Mouse (Mus musculus): ENCODE measurements around the gene Rab17.

The Rab17 gene

DNA sequence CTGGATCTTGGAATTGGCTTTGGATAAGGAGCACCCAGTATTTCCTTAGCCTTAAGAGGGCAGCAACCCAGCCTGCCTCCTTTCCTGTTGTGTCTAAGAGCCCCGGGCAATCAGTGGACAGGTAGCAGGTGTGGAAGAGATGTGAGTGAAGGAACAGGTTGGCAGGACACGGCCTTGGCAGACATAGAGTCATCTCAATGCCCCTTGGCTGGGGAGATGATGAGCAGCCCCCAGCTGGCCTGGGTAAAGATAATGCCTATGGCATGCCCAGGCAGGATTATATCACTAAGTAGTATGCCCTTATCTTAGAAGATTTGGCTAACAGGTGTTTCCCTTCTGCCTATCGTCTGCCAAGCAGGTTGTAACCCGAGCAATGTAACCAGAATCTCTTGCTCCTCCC is 27.7 kb upstream of the Rab17 start:
- no peak for DNase-seq (ENCODE audit: extremely low read depth, low read depth, low spot score)

DNA sequence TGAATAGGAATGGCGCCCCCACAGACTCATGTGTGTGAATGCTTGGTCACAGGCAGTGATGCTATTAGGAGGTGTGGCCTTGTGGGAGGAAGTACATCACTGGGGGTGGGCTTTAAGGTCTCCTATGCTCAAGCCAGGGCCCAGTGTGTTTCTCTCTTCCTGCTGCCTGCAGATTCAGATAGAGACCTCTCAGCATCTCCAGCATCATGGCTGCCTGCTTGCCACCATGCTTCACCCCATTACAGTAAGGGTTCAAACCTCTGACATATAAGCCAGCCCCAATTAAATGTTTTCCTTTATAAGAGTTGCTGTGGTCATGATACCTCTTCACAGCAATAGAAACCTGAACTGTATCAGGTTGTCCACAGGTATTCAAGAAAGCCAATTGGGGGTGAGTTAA is 26.5 kb upstream of the Rab17 start:
- no peak for DNase-seq (ENCODE audit: extremely low read depth, low read depth, low spot score)

DNA sequence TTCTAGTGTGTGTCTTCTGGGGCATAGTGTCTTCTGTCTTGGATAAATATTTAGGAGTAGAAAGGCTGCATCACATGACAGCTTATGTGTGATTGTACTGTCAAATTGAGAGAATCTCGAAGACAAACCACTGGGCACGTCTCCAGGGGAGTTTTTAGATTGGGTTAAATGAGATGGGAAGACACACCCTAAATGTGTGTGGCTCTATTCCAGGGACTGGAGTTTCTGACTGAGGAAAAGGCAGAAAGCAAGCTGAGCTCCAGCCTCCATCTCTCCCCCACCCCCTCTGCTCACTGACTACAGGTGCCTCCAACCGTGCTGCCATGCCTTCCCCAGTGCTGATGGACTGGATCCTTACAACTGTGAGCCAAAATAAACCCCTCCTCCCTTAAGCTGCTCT is 11.9 kb upstream of the Rab17 start:
- no peak for DNase-seq (ENCODE audit: extremely low read depth, low read depth, low spot score)

DNA sequence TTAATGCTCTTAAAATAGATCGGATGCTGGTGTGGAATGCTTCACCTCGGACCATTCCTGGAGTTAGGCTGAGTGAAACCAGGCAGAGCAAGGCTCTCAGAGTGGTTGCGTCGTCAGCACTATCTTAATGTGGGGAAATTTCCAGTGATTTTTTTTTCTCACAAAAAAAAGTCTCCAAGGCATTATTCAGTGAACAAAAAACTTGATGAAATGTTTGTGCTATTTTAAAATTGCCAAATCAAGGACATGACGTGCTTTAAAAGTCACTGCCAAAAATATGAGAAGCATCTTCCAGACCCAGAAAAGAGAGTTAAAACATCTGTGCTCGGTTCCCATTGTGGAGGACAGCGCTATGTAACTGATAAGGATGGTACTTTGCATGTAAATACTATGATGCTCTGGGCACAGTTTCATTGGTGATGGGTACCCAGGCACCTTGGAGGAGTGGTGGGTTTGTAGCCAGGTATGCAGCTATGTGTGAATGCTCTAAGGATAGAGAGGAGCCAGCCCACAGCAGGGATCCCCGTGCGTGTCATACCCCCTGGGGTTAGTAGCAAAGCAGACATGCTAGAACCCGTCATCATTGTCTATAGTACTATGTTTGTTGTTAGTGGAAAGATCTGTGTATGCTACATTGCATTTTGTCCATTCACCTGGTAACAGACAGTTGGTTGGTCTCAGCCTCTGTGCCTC is 11.3 kb upstream of the Rab17 start:
- no peak for DNase-seq (ENCODE audit: extremely low read depth, low read depth, low spot score)

DNA sequence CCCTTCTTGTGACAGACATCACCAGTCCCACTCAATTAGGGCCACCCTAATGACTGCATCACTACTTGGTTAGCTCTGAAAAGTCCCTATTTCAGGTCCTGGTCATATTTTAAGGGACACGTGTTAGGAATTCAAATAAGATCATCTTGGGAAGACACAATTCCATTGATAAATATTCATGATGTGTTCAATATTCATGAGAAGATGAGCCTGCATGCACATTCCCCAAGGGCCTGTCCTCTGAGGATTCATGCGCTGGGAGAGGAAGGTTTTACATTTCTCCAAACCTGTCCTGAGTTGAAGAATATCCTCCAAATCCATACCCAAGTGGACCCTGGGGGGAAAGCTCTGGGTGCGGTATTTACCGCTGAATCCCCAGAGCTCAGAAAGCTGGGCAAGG is 6.5 kb upstream of the Rab17 start:
- DNase-seq (ENCODE audit: extremely low read depth, low read depth, low spot score), result no peak

DNA sequence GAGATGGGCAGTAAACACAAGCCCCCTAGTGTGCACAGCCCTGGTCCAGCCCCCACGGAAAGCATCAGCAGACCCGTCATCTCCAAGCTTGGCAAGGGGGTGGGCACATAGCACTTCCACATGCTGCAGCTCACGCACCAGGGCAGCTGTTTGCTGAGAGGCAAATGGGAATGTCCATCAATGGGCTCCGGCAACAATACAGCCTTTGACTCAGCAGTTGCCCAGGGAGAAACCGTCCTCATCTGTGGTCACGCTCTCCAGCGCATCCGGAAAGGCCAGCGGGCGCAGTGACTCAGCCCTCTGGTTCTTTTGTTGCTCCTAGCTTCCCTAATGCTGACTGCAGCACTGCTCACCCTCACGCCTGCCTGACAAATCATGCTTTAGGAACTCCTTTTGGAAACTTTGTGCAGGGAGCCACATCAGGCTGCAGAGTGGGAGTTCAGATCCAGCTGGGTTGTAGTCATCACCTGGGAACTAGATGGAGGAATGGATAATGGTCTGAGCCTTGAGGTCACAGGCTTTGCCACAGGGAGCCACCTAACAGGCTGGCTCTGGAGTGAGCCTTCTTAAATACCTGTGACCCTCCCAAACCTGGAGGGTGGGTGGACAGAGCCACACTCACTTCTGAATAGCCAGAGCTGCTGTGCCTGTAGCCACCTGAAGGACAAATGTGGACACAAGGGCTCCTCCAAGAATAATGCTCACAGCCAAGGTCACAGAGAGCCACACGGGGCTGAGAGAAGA is 5.6 kb upstream of the Rab17 start:
- no peak for DNase-seq (ENCODE audit: extremely low read depth, low read depth, low spot score)

DNA sequence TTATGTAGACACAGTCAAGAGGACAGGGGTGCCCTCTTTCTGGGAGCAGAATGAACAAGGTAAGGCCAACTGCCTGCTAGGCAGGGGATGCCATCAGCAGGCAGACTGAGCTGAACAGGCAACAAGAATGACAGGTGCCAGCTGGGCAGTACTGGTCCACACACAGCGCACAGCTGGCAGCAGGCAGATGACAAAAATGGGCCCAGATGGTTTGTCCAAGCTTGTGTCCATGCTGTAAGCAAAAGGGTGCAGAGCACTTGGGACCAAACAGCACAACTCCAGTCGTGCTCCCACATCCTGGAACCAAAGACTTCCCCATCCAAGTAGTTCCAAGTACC is 4.1 kb upstream of the Rab17 start:
- no peak for DNase-seq (ENCODE audit: extremely low read depth, low read depth, low spot score)

DNA sequence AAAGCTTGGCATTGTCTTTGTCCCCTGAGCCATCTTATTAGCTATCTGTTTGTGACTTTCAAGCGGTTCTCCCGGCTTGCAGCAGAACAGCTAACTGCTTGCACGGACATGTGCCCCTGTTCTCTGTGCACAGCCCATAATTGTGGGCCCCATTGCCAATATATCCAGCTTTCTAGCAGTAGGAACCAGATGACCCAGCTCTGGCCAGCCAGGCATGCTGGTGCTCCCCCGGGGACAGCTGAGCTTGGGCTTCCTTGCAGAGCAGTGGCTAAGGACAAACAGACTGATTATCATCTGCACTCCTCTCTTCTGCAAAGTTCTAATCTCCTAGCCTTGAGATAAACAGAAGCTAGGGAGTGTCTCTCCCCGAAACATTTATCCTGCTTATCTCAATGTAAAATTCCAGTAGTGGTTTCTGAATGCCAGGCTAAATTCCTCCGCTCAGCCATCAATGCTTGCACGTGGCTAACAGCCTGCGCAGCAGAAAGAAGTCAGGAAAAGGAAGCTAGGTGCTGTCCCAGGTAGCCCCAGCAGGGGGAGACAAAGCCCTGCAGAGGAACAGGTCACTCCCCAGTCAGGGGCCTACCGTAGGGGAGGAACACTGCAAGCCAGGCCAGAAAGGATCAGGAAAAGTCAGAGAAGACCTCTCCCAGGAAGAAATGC is 3.6 kb upstream of the Rab17 start:
- no peak for DNase-seq (ENCODE audit: extremely low read depth, low read depth, low spot score)

DNA sequence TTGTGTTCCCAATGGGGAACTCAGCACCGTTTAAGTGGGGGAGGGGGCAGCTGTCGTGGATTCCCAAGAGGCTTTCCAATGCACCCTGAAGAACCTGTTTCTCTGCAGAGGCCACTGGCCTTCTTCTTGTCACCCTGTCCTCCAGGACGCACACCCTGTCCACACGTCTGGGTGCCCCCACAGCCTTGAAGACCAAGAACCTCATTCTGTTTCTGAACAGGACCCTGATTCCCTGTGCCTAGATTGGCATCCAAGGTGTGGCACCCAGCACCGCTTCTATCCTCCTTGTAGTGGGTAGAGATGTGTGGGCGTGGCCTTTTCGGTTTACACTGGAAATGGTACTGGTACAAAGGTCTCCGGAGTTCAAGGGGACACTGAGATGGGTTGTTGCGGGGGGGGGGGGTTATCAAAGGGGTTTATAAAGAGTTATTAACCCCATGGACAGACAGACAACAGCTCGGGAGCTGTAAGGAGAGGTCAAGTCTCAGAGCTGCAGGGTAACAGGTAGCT is 475 bp upstream of the Rab17 start:
- no peak for DNase-seq (ENCODE audit: extremely low read depth, low read depth, low spot score)

DNA sequence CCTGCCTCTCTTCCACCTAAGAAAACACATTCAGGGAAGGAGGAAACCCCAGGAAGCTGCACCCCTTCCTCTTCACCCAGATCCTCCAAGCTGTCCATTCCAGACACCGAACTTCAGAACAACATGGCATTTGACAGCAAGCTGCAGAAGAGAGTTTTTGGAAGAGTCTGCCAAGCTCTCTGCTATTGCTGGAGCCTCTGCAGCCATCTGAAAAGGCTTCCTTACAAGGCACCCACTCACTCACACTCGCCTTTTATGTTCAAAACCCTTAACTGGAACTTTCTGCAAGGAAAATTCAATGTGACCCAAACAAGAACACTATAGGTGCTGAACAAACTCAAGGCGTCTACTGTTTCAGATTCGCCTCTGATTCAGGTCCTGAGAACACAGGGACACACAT is 812 bp downstream of the Rab17 start:
- no peak for DNase-seq (ENCODE audit: extremely low read depth, low read depth, low spot score)

DNA sequence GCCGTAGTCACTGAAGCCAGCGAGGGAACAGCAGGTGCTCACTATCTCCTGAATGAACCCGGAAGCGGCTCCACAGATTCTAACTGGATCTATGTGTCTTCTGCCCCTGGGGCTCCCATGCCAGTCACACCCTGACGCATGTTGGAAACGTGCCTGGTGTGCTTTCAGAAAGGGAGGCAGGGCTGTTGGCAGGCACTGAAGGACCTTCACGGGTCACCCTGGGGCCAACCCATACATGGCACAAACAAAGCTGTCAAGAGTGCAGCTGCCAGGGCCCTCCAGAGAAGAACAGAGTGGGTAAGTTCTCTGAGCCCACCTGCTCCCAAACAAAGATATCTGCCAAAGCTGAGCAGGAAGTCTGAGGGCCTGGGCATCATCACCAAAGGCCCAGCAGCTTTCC is 1.9 kb downstream of the Rab17 start:
- peak; percentile 18 for DNase-seq (ENCODE audit: extremely low read depth, low read depth, low spot score)

DNA sequence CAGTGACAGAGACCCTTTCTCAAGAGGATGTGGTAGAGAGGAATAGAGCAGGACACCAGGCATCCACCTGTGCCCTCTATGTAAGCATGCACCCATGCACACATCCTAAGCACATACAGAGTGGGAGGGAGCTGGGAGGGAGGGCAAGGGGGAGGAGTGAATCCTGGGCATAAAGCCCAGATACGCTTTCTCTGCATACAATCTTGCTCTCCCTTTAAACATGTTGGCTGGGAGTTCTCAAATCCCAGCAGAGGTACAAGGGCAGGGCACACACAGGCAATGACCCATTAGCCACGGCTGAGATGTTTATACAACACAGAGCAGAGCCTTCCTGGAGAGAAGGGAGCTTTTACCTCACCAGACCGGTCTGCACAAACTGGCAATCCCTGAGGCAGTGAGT is 6.5 kb downstream of the Rab17 start:
- DNase-seq (ENCODE audit: extremely low read depth, low read depth, low spot score), result no peak

DNA sequence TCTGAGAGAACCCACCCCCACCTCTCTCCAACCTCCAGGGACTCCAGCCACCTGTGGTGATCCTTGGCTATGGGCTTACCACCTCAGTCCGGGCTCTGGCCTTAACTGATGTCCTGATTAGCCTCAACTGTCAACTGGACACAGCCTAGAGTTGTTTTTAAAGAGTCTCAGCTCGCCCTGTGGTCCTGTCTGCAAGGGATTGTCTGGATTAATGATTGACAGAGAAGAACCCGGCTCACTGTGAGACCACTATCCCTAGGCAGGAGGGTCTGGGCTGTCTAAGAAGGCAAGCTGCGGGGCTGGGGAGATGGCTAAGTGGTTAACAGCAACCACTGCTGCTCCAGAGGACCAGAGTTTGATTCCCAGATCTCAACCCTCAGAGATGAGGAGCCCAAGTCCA is 6.9 kb downstream of the Rab17 start:
- no peak for DNase-seq (ENCODE audit: extremely low read depth, low read depth, low spot score)

DNA sequence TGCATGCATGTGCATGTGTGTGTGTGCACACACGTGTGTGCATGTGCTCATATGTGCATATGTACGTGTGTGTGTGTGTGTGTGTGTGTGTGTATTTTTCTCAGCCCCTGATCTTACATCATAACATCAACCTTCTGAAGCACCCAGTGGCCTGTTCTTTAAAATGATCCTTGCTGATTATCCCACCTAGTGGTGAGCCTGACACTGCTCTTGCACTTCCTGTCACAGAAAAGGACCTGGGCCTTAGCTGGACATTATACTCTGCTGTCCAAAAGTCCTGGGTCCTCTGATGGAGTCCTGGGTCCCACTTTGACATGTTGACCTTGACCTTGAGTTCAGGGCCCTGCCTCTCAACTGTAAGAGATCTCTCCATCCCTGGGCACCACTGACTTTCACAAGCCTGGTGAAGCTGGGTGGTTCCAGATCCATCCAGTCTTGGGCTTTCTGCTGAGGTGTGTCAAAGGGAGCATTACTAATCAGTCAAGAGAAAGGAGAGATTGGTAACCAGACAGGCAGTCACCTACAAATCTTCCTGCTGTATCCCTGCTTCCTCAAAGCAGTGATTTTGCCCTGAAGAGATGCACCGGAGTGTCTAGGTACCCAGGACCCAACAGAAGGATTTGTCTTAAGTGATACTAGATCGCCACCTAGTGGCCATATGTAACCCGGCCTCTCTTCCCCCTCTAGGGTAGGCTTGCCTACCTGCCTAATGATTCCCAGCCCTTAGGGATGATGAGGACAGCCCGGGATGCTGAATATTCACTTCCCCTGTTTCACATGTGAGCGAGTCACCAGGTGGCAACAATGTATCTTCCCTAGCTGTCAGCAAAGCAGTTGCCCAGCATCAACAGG is 13.0 kb downstream of the Rab17 start:
- DNase-seq (ENCODE audit: extremely low read depth, low read depth, low spot score), result no peak

DNA sequence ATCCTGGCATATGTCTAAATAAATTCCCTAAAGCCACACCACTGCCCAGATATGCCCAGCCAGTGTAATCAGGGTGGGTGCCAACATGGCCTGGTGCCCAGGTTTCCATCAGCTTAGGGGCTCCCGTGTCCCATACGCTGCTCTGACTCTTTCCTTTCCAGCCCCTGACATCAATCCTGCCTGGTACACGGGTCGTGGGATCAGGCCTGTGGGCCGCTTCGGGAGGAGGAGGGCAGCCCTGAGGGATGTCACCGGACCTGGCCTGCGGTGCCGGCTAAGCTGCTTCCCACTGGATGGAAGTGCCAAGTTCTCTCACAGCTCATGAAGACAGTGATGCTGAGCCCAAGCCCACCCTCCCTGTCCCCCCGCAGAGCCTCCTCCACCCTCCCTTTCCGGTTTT is 15.8 kb downstream of the Rab17 start:
- no peak for DNase-seq (ENCODE audit: extremely low read depth, low read depth, low spot score)

DNA sequence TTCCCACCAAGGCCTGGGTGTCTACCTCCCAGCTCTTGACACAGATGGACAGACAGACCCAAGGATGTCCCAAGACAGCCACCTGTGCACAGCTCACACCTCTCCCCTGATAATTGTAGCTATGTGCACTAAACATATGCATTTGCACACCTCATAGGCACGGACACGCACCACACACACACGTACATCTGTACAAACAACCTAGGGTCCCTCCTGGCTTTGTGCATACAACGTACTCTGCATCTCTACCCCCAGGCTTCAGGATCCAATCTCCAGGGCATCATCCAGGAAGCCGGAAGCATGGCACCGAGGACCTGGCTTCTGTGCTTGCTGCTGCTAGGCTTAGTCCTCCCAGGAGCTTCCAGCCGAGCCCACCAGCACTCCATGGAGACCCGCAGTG is 16.7 kb downstream of the Rab17 start, which contains the start of gene Prlh:
Prlh (plus strand) TSS at position 301 of the 400 bp plus-strand sequence.
- no peak for DNase-seq (ENCODE audit: extremely low read depth, low read depth, low spot score)

DNA sequence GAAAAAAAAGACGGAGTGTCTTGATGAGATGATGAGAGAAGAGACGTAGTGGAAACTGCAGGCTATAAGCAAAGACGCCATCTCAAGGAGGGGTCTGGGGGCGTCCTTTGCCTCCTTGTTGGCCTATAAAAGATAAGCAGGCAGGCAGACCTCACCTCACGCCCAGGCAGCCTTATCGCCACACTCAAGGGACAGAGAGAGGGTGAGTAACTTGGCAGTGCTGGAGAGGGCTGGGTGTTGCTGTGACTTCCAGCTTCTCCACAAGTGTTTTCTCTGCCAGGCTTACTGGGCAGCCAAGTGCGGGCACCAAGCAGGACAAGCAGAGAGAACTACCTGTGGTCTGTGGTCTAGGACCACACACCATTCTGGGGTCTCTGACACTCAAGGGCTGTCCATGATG is 17.8 kb downstream of the Rab17 start:
- DNase-seq (ENCODE audit: extremely low read depth, low read depth, low spot score), result no peak

DNA sequence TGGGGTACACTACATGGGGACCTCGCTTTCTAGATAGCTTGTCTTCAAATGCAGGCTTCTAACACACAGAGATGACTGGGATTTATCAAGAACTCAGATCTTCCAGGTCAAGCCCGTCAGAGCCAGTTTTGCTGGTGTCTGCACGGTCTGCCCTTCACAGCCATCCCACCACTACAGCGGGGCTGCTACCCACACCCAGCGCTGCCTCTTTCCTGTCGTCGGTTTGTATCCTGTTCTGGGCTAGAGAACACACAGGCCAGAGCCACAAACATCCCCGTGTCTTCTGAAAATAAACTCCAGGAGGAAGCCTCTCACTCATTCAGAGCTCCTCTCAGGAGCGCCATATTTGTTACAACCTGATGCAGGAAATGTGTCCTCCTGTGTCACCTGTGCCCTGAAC is 20.2 kb downstream of the Rab17 start:
- no peak for DNase-seq (ENCODE audit: extremely low read depth, low read depth, low spot score)

DNA sequence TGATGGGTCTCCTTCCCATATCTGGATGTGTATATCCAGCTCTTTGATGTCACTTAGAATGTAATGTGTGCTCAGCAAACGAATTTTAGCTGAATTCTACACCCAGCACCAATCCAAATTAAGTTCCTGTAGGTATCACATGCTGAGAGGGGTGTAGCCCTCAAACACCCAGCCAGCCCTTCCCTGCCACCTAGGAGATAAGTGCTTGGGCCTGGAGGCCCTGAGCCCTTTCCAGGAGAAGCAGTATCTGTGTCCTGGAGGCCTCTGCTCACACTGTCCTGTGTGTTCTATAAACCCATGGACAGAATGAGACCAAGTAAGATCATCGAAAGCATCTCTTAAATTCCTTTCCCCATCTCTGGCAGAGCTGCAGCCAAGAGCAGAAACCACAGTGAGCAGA is 22.2 kb downstream of the Rab17 start:
- no peak for DNase-seq (ENCODE audit: extremely low read depth, low read depth, low spot score)

DNA sequence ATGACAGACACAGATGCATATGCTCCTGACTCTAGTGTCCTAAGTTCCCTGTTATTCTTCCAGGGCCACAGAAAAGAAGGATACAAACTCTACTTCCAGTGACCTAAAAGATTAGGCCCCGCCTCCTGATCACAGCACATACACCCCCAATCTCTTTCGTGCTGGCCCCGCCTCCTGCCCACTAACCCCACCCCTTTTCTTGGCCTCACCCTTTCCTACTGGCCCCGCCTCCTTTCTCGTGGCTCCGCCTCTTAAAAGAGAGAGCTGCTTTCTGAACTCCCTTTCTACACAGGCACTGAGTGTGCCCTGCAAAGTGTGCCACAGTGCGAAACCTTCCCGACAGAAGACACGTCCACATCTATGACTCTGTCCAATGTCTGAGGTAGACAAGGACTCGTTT is 24.3 kb downstream of the Rab17 start:
- no peak for DNase-seq (ENCODE audit: extremely low read depth, low read depth, low spot score)

DNA sequence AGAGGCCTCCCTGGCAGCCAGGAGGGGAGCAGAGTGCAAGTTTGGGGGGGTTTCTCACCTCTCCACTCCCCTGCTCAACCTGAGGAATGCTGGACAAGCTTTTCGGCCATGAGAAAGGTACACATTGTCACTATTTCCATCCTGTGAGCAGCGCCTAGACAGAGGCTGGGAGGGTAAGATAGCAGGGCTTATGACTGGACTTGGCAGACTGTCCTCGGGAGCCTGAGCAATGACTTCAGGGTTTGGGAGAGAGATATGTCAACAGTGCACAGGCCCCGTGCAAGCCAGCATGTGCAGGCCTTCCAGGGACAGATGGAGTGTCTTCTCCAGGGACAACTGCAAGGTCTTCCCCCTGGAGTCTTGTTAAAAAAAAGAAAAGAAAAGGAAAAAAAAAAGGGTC is 29.5 kb downstream of the Rab17 start:
- DNase-seq (ENCODE audit: extremely low read depth, low read depth, low spot score), result no peak

Data from fat pad, adult 2 months (tissue).